Mouse (Mus musculus) brain, embryonic 14.5 days (tissue): ENCODE measurements around the gene Nudt1. TPM values are rescaled to one million over a fixed set of nuclear protein-coding genes. Genes with fewer than 3 reads are reported as not detected.

Experiments used
- DNase-seq: peaks from one replicate; pipeline ENCODE4 v3.0.0-alpha.2; 2011; ENCODE audit warnings: low read depth
- CTCF ChIP-seq: fragments of 200-500 bp; IDR thresholded peaks from 2 replicates; pipeline ENCODE4 v1.5.1; 2012; ENCODE audit warnings: inconsistent platforms, mild to moderate bottlenecking, moderate library complexity, borderline replicate concordance; ENCODE audit not compliant: insufficient read depth, insufficient read length; ENCODE audit errors: extremely low read depth
- POLR2A ChIP-seq: fragments of 200-500 bp; IDR thresholded peaks from 2 replicates; pipeline ENCODE4 v1.6.1; 2012; ENCODE audit warnings: mild to moderate bottlenecking, inconsistent platforms, borderline replicate concordance; ENCODE audit not compliant: poor library complexity, insufficient read depth, insufficient read length, severe bottlenecking; ENCODE audit errors: extremely low read depth
- polyA plus RNA-seq: library from polyadenylated mRNA; depleted of rRNA; stranded (reverse); fragments of >200 nt; gene quantifications from 2 replicates; pipeline ENCODE4 v1.2.3, GENCODE M21; 2012; rRNA removed

The Nudt1 gene
- polyA plus RNA-seq, 1 experiment: 17.3 TPM

DNA sequence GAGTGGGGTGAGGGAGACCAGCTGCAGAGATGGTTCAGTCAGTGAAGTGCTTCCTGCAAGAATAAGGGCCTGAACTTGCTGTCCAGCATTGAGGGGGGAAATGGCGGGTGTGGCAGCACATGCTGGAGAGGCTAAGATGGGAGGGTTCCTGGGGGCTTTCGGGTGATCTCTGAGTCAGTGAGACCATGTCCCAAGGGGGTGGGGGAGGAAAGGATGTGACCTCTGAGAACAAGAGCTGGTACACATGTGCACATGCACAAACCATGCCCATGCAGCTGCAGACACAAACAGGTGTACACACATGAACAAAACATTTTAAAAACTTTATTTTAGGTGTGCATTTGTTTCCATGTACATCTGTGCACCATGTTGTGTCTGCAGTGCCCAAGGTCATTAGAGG is 52.3 kb downstream of the Nudt1 start:
- DNase-seq: no peak
- no peak for TF ChIP-seq CTCF
- no peak for TF ChIP-seq POLR2A

- DNase-seq: peak; percentile 55
- no peak for TF ChIP-seq POLR2A
- TF ChIP-seq CTCF: no peak
Measured at GRCm38 (mm10) chr5:140374226-140374625, 52.8 kb downstream of the Nudt1 start.

DNA sequence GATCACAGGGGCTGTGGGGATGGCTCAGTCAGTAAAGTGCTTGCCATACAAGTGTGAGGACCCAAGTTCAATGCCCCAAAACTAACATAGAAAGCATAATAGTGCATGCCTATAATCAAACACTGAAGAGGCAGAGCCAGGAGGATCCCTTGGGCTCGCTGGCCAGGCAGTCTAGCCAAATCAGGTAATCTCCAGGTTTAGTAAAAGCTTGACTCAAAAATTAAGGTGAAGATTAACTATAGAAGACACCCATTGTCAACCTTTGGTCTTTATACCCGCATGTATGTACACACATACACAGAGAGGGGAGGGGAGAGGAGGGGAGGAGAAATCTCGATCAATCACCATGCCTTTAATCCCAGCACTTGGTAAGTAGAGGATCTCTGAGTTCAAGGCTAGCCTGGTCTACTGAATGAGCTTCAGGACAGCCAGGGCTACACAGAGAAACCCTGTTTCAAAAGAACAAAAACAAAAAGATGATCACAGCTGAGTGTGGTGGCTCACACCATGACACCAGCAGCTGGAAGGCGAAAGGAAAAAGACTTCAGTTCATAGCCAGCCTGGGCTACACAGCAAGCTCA is 53.9 kb downstream of the Nudt1 start:
- no peak for TF ChIP-seq CTCF
- TF ChIP-seq POLR2A: no peak
- no peak for DNase-seq

DNA sequence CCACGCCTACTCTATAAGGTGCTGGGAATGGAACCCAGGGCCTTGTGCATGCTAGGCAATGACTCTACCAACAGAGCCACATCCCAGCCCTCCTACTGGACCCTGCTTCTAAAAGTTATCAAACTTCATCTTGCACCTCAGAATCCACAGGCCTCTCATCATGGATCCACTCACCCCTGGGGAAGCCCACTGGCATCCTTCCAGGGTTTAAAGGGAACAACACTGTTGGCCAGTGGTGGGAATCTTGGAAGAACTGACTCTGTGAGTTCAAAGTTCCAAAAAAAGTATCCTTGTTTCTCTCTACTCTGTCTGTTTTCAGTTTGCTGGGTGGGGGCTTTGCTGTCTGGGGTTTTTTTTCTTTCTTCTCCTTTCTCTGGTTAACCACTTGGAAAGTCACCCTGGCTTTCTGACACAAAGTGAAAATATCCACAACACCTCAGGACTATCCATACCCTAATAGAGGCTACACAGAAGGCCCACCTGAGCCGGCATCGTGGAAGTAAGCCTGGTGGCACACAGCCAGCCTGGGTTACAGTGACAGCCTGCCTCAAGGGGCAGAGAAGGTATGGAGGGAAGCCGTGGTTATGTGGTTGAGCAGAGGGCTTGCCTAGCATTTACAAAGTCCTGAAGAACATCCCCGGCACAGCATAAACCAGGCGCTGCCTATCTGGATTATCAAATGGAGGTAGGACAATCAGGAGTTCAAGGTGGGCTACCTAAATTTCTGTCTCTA is 56.8 kb downstream of the Nudt1 start:
- TF ChIP-seq POLR2A: no peak
- TF ChIP-seq CTCF: no peak

DNA sequence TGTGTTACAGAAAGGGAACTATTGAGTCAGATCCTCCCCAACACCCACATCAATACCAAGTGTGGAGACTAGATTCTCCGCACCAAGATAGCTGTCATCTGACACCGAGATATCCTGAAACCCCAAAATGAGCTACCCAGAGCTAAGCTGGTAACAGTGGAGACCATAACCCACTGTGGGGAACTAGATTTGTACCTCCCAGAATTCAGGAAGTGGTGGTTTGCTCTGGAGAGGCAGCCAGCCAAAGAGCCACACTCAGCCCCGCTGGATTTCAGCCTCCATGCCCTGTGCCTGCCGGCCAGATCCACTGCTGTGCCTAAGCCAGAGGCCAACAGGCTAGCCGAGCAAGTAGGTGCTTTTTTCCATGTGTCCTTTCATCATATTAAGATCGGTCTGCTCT is 57.8 kb downstream of the Nudt1 start:
- TF ChIP-seq POLR2A (no peak), CTCF (no peak)
- DNase-seq: no peak

More for the DNA sequence above, 56.8 kb downstream of the Nudt1 start:
- no peak for DNase-seq

GRCm38 (mm10) chr5:140381156-140381555 is 59.7 kb downstream of the Nudt1 start:
- no peak for DNase-seq
- no peak for TF ChIP-seq POLR2A
- no peak for TF ChIP-seq CTCF

GRCm38 (mm10) chr5:140382688-140383087 is 61.2 kb downstream of the Nudt1 start:
- no peak for TF ChIP-seq POLR2A
- TF ChIP-seq CTCF: no peak
- no peak for DNase-seq

DNA sequence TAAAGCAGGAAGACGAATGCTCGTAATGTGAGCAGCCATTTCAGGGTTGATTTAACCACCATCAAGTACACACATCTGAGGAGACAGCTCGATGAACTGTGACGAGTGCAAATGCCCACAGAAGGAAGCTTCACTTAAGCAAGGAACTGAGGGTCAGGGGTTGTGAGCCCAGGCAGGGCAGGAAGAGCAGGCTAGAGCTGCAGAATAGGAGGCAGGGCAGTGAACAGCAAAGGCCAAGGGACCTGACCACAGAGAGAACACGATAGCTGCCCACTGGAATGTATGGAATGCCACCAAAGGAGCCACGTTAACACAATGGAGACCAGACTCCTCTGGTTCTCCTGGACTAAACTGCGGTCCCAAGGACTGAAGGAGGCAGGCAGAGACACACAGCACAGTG is 62.1 kb downstream of the Nudt1 start:
- no peak for TF ChIP-seq CTCF
- TF ChIP-seq POLR2A: no peak
- DNase-seq: no peak

GRCm38 (mm10) chr5:140384462-140384861 is 63.0 kb downstream of the Nudt1 start:
- no peak for DNase-seq
- no peak for TF ChIP-seq CTCF

GRCm38 (mm10) chr5:140387236-140387635 is 65.8 kb downstream of the Nudt1 start:
- DNase-seq: no peak
- TF ChIP-seq CTCF (no peak), POLR2A (no peak)

Other genes with a start within 250 kb of the Nudt1 start
- gene Mad1l1, start 104 bp upstream of the Nudt1 start, polyA plus RNA-seq: 29.9 and 30.0 TPM in 2 replicates
- gene Mrm2, start 10.2 kb downstream of the Nudt1 start, polyA plus RNA-seq: 14.4 and 15.4 TPM in 2 replicates
- gene Snx8, start 67.6 kb downstream of the Nudt1 start, polyA plus RNA-seq: 20.6 and 30.3 TPM in 2 replicates
- gene Eif3b, start 97.7 kb downstream of the Nudt1 start, polyA plus RNA-seq: 92.5 and 112 TPM in 2 replicates
- gene Gm4869, start 124.0 kb downstream of the Nudt1 start, polyA plus RNA-seq: 0.10 and 0.12 TPM in 2 replicates
- gene Chst12, start 183.9 kb downstream of the Nudt1 start, polyA plus RNA-seq: 9.5 and 15.7 TPM in 2 replicates
- 0.26 and 0.32 TPM in 2 replicates for gene Grifin, start 243.4 kb downstream of the Nudt1 start, polyA plus RNA-seq